Mouse (Mus musculus): ENCODE data around the gene Frat1.

DNA sequence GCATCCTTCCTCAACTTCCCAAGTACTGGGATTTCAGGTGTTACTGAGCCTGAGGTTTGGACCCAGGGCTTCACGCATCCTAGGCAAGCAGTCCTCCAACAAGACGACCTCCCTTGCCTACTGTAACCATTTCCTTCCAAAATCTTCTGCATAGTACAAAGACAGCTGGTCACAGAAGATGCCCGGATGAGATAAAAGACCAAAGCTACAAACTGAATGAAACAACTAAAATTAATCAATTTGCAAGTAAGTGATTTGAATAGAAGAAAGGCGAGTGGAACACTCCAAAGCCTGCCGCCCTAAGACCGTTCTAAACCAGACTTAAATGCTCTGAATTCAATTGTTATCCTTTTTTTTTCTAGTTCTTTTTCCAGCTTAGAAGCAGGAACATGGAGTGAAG is 5.6 kb downstream of the Frat1 start:
- TF ChIP-seq CTCF (IDR thresholded peaks at IDR 0.05; ENCODE audit: extremely low read depth, insufficient read depth, low read length) = no peak
- no peak for TF ChIP-seq POLR2A (IDR thresholded peaks at IDR 0.05; ENCODE audit: extremely low read depth, insufficient read depth, low read length)

Data from cortical plate, adult 2 months (tissue).